Mouse (Mus musculus): ENCODE measurements around the gene Rbfox1. TPM values are rescaled to one million over a fixed set of nuclear protein-coding genes. Genes with fewer than 3 reads are reported as not detected.

The Rbfox1 gene
- polyA plus RNA-seq, 1 experiment from 2014 or later: 223 TPM

DNA sequence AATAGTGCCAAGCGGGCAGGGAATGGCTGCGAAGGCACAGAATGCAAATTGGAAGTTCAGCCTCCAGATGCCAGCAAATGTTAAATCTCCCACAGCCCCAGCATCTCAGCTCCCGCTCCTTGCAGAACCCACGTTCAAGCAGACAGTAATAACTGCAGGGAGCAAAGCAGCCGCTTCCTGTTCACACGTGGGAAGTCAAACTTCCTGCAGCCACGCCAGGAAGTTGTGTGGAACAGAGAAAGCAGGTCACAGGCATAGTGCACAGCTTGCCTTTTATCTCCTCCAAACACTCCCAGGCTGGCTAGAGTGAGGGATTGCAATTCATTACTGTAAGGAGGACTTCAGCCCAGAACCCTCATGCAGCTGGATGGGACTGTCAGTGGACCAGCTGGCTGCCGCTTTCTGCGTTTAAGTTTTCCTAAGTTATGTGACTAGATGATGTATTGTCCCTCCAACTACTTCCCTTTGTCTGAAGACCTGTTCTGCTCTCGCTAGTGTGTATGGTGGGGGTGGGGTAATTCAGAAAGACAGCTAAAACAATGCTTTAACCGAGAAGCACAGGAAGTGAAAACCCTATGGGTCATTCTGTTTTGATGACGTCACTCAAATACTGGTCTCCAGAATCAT lies 1534.6 kb downstream of the Rbfox1 start:
- WGBS: 28% methylated on average over 12 of the region's 12 CpGs
- Histone ChIP-seq H3K27me3 (replicated peaks) (no peaks in the 10 kb centered on the region), H3K36me3 (replicated peaks) (no peaks in the 10 kb centered on the region), H3K27ac (no peak overlapping the region), H3K4me3 (no peak overlapping the region), H3K4me2 (peak overlapping the region; percentile 1; the same call in 1 of the 2 replicates), H3K9me3 (no peaks in the 10 kb centered on the region), H3K4me1 (peaks cover 12% of the 10 kb centered on the region), H3K9ac (no peak overlapping the region)
- ATAC-seq (replicated peaks): peak; percentile 48; the same call in 1 of the 2 replicates

DNA sequence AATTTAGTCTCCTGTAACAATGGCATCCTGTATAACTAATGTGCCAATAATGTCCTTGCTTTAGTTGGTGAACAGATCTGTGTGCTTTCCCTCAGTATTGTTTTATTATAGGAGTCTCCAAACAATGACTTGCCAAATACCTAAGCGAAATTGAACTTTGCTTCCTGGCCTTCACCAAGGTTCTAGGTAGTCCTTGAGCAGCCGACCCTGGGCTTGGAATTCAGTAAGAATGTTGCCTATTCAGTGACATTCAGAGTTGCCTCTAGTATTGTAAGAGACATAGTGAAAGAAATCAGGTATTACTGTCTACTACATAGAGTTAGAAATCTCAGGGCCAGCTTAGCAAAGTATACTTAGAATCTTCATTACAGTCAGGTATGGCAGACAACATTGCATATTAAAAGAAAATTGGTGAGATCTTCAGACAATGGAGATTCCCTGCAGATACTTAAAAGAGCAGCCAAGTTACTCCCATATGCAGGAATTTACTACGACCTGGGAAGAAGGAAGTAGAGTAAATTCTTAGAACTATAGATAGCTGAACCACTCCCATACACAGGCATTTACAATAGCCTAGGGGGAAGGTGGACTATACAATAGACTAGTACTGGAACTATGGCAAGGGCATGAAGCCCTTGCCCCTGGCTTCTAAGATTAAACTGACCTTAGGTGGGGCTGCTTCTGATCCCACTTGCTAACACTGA lies 1540.4 kb downstream of the Rbfox1 start:
- no peak overlapping the region for H3K9ac ChIP-seq
- 87% methylated on average over 3 of the region's 3 CpGs for WGBS
- H3K4me1 ChIP-seq: no peaks in the 10 kb centered on the region
- H3K27me3 ChIP-seq (replicated peaks): no peaks in the 10 kb centered on the region
- ATAC-seq (replicated peaks): no peak
- H3K36me3 ChIP-seq (replicated peaks): no peaks in the 10 kb centered on the region
- H3K4me3 ChIP-seq: no peak overlapping the region
- no peak overlapping the region for H3K4me2 ChIP-seq
- H3K27ac ChIP-seq: no peak overlapping the region
- no peaks in the 10 kb centered on the region for H3K9me3 ChIP-seq

DNA sequence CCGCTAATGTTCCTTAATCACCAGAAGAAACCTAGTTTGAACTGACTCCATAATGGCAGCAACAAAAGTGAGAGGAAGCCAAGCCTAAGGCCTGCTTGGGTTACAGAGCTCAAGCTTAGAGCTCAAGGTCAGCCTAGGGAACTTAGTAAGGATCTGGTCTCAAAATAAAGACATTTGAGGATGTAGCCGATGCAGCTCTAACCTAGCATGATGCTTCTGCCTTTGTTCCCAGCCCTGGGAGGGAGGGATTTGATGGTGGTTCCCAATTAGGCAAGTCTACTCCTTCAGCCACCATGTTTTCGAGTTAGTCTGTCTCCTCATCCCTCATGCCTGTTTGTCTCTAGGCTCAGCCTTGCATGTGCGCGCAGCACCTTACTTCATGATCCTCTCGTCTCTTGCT lies 1548.1 kb downstream of the Rbfox1 start:
- Histone ChIP-seq H3K27me3 (replicated peaks) (no peaks in the 10 kb centered on the region), H3K4me1 (no peaks in the 10 kb centered on the region), H3K9ac (no peak overlapping the region), H3K4me2 (no peak overlapping the region), H3K27ac (no peak overlapping the region), H3K9me3 (no peaks in the 10 kb centered on the region), H3K36me3 (replicated peaks) (no peaks in the 10 kb centered on the region), H3K4me3 (no peak overlapping the region)
- 96% methylated on average over 6 of the region's 6 CpGs for WGBS
- ATAC-seq (replicated peaks): no peak

DNA sequence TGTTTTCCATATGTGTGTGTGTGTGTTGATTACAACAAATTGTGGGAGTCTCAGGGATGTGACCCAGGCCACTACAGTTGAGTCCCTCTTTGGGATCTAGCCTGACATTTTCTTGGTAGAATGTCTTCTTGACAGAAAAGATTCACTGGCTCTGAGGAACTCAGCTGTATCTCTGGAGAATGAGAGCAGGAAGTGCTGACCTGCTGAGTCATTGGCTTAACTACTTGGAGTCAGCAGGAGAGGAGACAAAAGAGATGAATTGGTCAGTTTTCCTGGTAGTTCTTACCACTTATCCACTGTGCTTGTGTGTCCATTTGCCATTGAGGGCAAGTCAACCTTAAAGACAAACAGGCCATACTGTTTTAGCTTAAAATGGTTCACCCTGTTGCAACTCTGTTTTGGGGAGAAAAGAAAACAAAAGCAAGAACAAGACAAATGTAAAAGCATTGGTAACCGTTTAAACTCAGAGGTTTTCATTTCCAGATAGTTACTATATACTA lies 1561.7 kb downstream of the Rbfox1 start:
- Histone ChIP-seq H3K4me1 (no peaks in the 10 kb centered on the region; the same call in 1 of the 2 replicates), H3K27ac (no peak overlapping the region), H3K27me3 (replicated peaks) (no peaks in the 10 kb centered on the region), H3K36me3 (replicated peaks) (no peaks in the 10 kb centered on the region), H3K9ac (no peak overlapping the region), H3K4me2 (no peak overlapping the region), H3K4me3 (no peak overlapping the region), H3K9me3 (no peaks in the 10 kb centered on the region)
- 73% methylated on average over 1 of the region's 1 CpGs for WGBS
- ATAC-seq (replicated peaks): no peak

DNA sequence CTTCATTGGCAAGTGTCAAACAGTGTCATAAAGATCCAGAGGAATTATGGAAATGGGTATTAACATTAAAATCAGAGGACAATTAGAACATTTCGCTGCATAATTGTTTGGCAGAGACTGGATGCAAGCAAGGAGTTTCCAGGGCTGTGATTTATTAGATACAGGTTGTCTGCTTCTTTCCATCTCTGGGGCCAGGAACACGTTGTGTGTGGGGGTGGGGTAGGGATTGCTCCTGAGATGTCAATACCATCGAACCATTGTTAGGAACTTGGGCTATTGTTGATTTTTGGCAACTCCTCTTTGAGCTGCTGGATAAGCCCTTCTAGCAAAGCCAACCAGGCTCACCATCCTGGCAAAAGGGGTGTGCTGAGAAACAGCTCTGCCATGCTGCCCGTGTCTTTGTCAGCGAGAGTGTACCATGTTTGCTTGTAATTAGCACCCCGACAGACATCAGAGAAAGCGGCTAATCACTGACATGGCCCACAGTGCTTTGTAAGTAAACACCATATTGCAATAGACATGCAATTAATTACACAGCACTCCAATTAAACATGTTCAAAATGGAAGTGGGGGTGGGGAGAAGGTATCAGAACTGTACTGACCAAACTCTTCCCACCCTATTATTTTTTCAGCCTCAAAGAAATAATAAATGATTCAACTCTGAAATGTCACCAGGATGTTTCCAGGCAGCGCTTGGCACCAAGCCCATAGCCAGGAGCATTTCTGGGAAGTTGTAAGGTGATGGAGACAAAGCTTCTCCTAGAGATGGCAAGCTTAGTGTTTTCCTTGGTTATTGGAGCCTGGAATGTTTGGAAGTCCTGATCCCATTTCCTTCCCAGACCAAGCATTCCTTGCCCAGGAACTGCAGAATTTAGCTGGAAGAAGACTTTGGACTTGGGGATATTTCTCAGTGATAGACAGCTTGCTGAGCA lies 1562.8 kb downstream of the Rbfox1 start:
- ATAC-seq (replicated peaks): no peak
- H3K4me2 ChIP-seq: no peak overlapping the region
- H3K36me3 ChIP-seq (replicated peaks): no peaks in the 10 kb centered on the region
- no peak overlapping the region for H3K4me3 ChIP-seq
- no peaks in the 10 kb centered on the region for H3K9me3 ChIP-seq
- 47% methylated on average over 8 of the region's 8 CpGs for WGBS
- no peak overlapping the region for H3K27ac ChIP-seq
- no peaks in the 10 kb centered on the region; the same call in 1 of the 2 replicates for H3K4me1 ChIP-seq
- H3K9ac ChIP-seq: no peak overlapping the region
- H3K27me3 ChIP-seq (replicated peaks): no peaks in the 10 kb centered on the region

DNA sequence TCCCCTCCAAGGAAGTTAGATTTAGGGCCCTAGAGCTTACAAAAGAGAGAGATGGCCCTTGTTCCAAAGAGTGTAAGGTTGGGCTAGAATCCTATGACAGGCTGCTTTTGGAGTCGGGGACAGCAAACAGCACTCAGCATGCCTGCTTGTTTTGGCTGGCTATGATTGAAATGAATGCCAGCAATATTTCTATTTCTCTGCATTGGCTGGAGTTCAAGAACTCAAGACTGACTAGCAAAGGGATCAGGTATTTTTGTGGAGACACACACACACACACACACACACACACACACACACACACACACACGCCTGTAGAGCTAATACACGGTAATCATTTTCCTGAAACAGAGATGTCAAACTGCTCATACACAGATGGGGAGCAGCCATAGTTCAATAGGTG lies 1566.0 kb downstream of the Rbfox1 start:
- Histone ChIP-seq H3K4me1 (no peaks in the 10 kb centered on the region; the same call in 1 of the 2 replicates), H3K36me3 (replicated peaks) (no peaks in the 10 kb centered on the region), H3K9ac (no peak overlapping the region), H3K9me3 (no peaks in the 10 kb centered on the region), H3K27ac (no peak overlapping the region), H3K4me2 (no peak overlapping the region), H3K27me3 (replicated peaks) (no peaks in the 10 kb centered on the region), H3K4me3 (no peak overlapping the region)
- WGBS: 95% methylated on average over 3 of the region's 3 CpGs
- no peak for ATAC-seq (replicated peaks)

DNA sequence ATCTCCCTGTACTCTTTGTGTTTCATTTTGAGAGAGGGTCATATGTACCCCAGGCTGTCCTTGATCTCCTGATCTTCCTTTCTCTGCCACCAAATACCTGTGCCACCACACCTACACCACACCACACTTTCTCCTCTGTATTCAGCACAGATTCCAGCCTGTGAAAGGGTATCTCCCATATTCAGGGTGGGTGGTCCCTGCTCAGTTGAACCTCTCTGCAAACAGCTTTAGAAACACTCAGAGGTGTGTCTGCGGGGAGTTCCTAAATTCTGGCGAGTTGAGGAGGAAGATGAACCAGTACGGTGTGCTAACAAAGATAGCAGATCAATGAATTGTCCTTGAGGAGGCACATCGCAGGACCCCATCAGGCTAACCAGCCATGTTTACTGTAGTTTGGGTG lies 1572.4 kb downstream of the Rbfox1 start:
- Histone ChIP-seq H3K9ac (no peak overlapping the region), H3K4me2 (no peak overlapping the region), H3K36me3 (replicated peaks) (no peaks in the 10 kb centered on the region), H3K27ac (no peak overlapping the region), H3K9me3 (no peaks in the 10 kb centered on the region), H3K4me3 (no peak overlapping the region), H3K27me3 (replicated peaks) (no peaks in the 10 kb centered on the region), H3K4me1 (0 out of 2 replicates have a peak, but pooled peaks cover 6% of the 10 kb centered on the region)
- ATAC-seq (replicated peaks): no peak
- WGBS: 60% methylated on average over 4 of the region's 4 CpGs
